Mouse (Mus musculus) right cerebral cortex, postnatal 36 days (tissue): ENCODE data around the gene Odf3b.

ENCODE experiments used
- DNase-seq, 2 experiments: peaks; one replicate each; pipeline ENCODE4 v3.0.0; 2022; ENCODE audit warnings: low spot score in 2 of 2, mixed read lengths in 1 of 2

Odf3b gene

GRCm38 (mm10) chr15:89336422-89336821, 42.7 kb downstream of the Odf3b start:
- DNase-seq = no peak

- DNase-seq = no peak
Observed at GRCm38 (mm10) chr15:89334774-89335537, 44.1 kb downstream of the Odf3b start.

- no peak for DNase-seq
Observed at GRCm38 (mm10) chr15:89334271-89334670, 44.8 kb downstream of the Odf3b start, which contains the start of gene Miox. TSS of gene Miox (plus strand) at chr15:89334398.
